Mouse (Mus musculus): ENCODE results near the gene Gpm6a. TPM values are rescaled to one million over a fixed set of nuclear protein-coding genes. Genes with fewer than 3 reads are reported as not detected.
"Not testable (repeated sequence)": the region's sequence is repeated elsewhere in the genome, so short reads cannot be mapped to it uniquely, and the experiment has no call there.

The Gpm6a gene
- polyA plus RNA-seq, 1 experiment from 2014 or later: not detected

DNA sequence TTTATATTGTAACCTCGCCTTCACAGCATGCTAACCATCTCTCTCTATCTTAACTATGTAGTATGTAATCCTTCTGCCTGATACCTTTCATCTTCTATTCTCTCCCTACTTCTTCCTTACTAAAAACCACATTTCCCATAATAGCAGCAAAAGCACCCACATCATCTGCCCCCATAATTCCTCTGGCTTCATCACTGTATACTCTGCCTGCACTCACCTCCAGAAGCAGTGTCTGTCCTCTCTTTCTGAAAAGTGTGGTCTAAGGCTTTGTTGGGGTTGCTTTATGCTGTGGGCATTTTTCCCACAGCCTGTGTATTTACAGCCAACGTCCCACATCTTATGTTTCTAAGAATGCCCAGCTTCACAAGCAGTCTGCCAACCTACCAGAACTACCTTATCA, 57.6 kb downstream of the Gpm6a start:
- no peak for TF ChIP-seq CTCF (IDR thresholded peaks at IDR 0.05)
- peaks cover 9% of the 10 kb centered on the region for H3K27me3 ChIP-seq
- no peak for ATAC-seq
- no peak for DNase-seq (ENCODE audit: low read depth, low spot score)
- CTCF ChIA-PET: no interaction called here
- in situ Hi-C loops (cut with MboI; ENCODE audit: low pct_unique_long_range_greater_than_20kb): no loop called here
- POLR2A ChIA-PET: no interaction called here

DNA sequence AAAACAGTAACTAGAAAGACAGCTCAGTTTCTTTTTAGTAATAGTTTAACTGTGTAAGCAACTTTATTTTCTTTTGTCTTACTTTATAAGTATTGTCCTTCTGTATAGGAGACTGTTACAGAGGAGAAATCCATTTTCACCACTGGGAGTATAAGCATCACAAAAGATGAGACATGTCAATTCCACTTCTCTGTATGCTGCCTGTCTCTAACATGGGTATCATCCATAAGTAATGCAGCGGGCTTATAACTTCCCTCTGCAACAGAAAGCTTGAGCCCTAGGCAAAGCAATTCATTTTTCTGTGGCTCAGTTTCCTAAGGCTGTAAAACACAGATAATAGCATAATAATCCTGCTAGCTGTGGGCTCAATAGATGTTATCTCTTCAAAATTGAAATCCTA, 62.4 kb downstream of the Gpm6a start:
- POLR2A ChIA-PET: no interaction called here
- no peak for ATAC-seq
- no peak for TF ChIP-seq CTCF (IDR thresholded peaks at IDR 0.05)
- CTCF ChIA-PET: interaction anchor here (1.2 kb wide), 1 partner anchor 14 kb away, joined by 4 read pairs; no protein-coding TSS in a partner anchor
- peaks cover 9% of the 10 kb centered on the region for H3K27me3 ChIP-seq
- in situ Hi-C loops (cut with MboI; ENCODE audit: low pct_unique_long_range_greater_than_20kb): no loop called here
- no peak for DNase-seq (ENCODE audit: low read depth, low spot score)

DNA sequence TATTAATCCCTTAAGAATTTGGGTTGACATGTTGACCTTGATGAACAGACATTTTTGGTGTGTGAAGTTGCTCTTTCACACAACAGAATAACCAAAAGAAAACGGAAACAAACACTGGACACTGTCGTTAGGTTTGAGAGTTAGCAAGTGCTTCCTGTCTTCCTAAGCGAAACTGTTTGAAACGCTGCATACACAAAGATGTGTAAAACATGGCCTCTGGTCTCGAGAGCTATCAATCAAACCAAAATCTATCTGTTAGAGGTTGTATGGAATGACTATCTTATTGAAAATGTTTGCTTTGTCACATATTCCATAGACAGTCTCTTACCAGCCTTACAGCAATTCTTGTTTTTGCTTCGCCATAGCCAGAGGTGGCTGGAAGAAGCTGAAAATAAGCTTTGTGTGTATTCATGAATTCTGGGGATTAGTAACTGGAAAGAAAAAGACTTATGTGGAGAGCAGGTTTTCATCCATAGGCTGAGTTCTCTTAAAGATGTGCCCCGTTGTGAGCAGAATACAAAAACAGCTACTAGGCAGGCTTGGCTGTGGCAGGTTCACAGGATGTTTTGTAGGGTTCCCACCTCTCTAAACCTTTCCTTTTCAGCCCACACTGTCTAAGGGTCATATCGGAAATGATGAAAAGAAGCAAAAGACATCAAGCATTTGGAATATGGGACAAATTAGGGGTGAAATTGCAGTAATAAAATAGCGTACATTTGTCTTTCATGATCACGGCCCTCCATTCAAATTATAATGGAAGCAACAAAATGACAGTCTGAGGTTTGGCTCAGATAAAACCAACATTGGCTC, 71.4 kb downstream of the Gpm6a start:
- in situ Hi-C loops (cut with MboI; ENCODE audit: low pct_unique_long_range_greater_than_20kb): no loop called here
- peaks cover 2% of the 10 kb centered on the region for H3K27me3 ChIP-seq
- CTCF ChIA-PET: no interaction called here
- POLR2A ChIA-PET: no interaction called here
- DNase-seq (ENCODE audit: low read depth, low spot score) (no peak), ATAC-seq (no peak)
- TF ChIP-seq CTCF (IDR thresholded peaks at IDR 0.05): no peak

DNA sequence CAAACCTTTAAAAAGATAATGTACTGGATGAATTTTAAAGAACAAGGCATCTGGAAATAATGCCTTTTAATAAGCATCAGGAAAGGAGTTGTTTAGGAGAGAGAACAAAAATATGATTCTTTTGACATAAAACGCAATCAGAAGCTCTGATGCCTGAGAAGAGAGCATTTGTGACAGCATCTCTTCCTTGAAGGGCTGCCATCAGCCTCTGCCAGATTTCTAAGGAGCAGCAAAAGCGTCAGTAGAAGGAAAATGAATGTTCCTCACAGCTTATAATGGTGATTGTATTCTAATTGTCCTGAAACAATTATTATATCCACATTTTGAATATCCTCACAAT, 72.0 kb downstream of the Gpm6a start:
- ChIA-PET CTCF (no interaction called here), POLR2A (no interaction called here)
- DNase-seq (ENCODE audit: low read depth, low spot score): no peak
- ATAC-seq: no peak
- in situ Hi-C loops (cut with MboI; ENCODE audit: low pct_unique_long_range_greater_than_20kb): no loop called here
- H3K27me3 ChIP-seq: peaks cover 2% of the 10 kb centered on the region
- no peak for TF ChIP-seq CTCF (IDR thresholded peaks at IDR 0.05)

DNA sequence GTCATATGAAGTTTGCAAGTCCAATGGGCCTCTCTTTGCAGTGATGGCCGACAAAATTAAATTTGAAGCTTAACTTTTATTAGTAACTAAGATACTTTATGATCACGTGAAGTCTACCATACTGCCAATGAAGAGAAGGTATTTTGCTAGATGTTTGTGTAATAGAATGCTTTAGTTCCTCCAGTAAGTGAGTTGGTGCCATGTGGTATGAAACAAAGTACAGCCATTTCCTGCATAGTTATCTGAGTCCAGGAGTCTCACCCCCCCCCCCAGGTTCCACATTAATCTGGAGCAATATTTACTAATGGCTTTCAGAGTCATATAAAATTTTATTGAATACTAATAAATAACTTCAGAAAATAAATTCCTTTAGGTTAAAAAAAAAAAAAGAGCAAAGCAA, 73.7 kb downstream of the Gpm6a start:
- DNase-seq (ENCODE audit: low read depth, low spot score): no peak

DNA sequence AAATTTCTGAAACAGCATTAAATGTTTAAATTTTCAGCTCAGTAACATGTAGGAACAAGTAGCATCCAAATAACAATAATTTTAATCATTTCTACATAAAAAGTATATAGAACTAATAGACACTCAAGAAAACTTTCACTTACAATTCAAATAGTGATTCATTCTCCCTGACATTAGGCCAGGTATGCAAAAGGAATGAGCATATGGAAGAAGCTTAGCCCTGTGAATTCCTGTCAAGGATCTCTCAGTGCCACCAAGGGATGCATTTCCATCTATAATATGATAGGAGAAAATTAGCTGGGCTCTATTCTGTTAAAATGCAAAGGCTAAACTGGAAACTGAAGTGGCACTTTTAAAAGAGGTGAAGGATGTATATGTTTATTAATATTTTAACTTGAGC, 76.5 kb downstream of the Gpm6a start:
- H3K27me3 ChIP-seq: peaks cover 17% of the 10 kb centered on the region
- ChIA-PET CTCF (no interaction called here), POLR2A (no interaction called here)
- ATAC-seq (no peak), DNase-seq (ENCODE audit: low read depth, low spot score) (no peak)
- TF ChIP-seq CTCF (IDR thresholded peaks at IDR 0.05): no peak
- in situ Hi-C loops (cut with MboI; ENCODE audit: low pct_unique_long_range_greater_than_20kb): no loop called here

More for the DNA sequence above, 73.7 kb downstream of the Gpm6a start:
- POLR2A ChIA-PET: no interaction called here
- peaks cover 5% of the 10 kb centered on the region for H3K27me3 ChIP-seq
- TF ChIP-seq CTCF (IDR thresholded peaks at IDR 0.05): no peak
- ATAC-seq: no peak
- in situ Hi-C loops (cut with MboI; ENCODE audit: low pct_unique_long_range_greater_than_20kb): no loop called here
- CTCF ChIA-PET: no interaction called here

DNA sequence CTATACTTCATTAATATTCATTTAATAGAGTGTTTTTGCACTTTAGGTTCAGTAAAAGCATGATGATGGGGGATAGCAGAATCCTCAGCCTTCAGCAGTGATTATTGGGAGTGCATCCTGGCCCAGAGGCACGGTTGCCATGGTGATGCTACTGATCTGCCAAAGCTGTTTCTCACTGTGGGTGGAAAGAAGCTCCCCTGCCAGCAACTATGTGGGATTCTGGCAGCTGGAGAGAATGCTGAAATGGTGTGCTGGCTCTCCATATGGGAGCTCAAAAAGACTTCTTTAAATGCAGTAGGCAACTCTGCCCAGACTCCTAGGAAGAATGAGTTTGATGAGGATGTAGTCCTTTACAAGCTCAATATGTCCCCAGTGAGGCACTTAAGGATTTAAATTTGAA, 79.7 kb downstream of the Gpm6a start:
- peaks cover 17% of the 10 kb centered on the region for H3K27me3 ChIP-seq
- in situ Hi-C loops (cut with MboI; ENCODE audit: low pct_unique_long_range_greater_than_20kb): no loop called here
- ChIA-PET POLR2A (no interaction called here), CTCF (no interaction called here)
- DNase-seq (ENCODE audit: low read depth, low spot score): no peak
- TF ChIP-seq CTCF (IDR thresholded peaks at IDR 0.05): no peak
- no peak for ATAC-seq

DNA sequence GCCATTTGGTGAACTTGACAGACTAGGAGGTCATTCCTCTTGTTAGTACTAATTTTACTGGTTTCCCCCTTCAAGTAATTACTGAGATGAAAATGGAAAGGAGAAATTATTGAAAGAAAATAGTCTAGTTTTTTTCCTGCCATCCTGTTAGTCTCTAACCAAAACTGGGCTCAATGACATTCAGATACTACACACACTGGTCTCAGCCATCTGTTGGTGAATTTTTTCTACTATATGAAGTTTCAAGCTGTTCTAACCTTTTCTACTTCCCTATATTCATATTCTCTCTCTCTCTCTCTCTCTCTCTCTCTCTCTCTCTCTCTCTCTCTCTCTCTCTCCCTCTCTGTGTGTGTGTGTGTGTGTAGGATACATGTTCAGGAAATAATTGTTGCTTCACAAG, 80.8 kb downstream of the Gpm6a start:
- ATAC-seq (no peak), DNase-seq (ENCODE audit: low read depth, low spot score) (no peak)
- no peak for TF ChIP-seq CTCF (IDR thresholded peaks at IDR 0.05)
- peaks cover 22% of the 10 kb centered on the region for H3K27me3 ChIP-seq
- ChIA-PET CTCF (interaction anchor here (1.2 kb wide), 1 partner anchor 12 kb away, joined by 3 read pairs; no protein-coding TSS in a partner anchor), POLR2A (no interaction called here)
- in situ Hi-C loops (cut with MboI; ENCODE audit: low pct_unique_long_range_greater_than_20kb): no loop called here

DNA sequence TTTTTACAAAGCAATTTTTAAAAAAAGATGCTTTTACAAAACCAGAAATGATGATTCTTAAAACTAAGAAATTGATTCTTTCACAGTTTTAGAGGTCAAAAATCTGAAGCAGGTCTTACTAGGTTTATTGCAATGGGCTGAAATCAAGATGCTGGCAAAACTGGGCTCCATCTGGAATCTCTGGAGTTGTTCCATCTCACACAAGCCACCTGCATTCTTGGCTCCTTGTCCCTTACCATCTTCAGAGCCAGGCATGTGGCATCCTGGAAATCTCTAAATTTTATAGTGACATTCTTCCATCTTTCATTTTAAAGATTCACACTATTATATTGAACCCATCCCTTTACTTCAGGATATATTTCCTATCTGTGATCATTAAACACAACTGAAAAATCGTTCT, 88.3 kb downstream of the Gpm6a start:
- ATAC-seq (no peak), DNase-seq (ENCODE audit: low read depth, low spot score) (no peak)
- in situ Hi-C loops (cut with MboI; ENCODE audit: low pct_unique_long_range_greater_than_20kb): no loop called here
- POLR2A ChIA-PET: no interaction called here
- CTCF ChIA-PET: no interaction called here
- no peak for TF ChIP-seq CTCF (IDR thresholded peaks at IDR 0.05)
- H3K27me3 ChIP-seq: peaks cover 5% of the 10 kb centered on the region

DNA sequence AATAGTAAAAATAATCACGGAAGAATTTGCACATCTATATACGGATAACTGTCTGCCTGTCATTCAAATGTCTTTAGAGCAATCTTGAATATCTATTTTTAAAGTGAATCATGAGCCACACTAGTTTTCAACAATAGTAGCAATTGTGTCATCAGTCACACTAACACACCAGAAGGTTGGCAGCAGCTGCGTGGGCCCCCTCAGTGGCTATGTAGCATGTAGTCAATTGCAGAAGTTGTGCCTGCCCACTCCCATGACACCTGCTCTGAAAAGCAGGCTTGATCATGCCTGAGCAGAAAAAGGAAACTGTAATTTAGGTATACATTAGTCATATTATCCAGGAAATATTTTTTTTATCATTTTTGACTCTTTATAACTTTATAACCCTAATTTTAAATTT, 93.8 kb downstream of the Gpm6a start:
- in situ Hi-C loops (cut with MboI; ENCODE audit: low pct_unique_long_range_greater_than_20kb): no loop called here
- CTCF ChIA-PET: interaction anchor here (1.6 kb wide), 1 partner anchor 13 kb away, joined by 3 read pairs; no protein-coding TSS in a partner anchor

DNA sequence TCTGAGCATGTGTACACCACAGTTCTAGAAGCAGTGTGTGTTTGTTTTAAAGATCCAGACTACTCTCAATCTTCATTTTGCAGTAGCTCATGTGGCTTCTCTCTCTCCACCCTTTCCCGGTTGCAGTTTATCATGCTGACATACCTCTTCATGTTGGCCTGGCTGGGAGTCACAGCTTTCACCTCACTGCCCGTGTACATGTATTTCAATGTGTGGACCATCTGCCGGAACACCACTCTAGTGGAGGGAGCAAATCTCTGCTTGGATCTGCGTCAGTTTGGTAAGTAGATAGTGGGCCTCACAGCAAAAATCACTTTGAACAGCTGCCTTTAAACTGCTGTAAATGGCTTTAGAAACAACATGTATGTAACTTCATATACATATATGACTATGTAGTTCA, 95.3 kb downstream of the Gpm6a start:
- POLR2A ChIA-PET: no interaction called here
- CTCF ChIA-PET: no interaction called here
- ATAC-seq: no peak
- no peak for DNase-seq (ENCODE audit: low read depth, low spot score)
- no peak for TF ChIP-seq CTCF (IDR thresholded peaks at IDR 0.05)
- in situ Hi-C loops (cut with MboI; ENCODE audit: low pct_unique_long_range_greater_than_20kb): no loop called here
- peaks cover 3% of the 10 kb centered on the region for H3K27me3 ChIP-seq

More for the DNA sequence above, 93.8 kb downstream of the Gpm6a start:
- POLR2A ChIA-PET: no interaction called here
- TF ChIP-seq CTCF (IDR thresholded peaks at IDR 0.05): no peak
- no peak for ATAC-seq
- H3K27me3 ChIP-seq: peaks cover 3% of the 10 kb centered on the region
- DNase-seq (ENCODE audit: low read depth, low spot score): no peak

DNA sequence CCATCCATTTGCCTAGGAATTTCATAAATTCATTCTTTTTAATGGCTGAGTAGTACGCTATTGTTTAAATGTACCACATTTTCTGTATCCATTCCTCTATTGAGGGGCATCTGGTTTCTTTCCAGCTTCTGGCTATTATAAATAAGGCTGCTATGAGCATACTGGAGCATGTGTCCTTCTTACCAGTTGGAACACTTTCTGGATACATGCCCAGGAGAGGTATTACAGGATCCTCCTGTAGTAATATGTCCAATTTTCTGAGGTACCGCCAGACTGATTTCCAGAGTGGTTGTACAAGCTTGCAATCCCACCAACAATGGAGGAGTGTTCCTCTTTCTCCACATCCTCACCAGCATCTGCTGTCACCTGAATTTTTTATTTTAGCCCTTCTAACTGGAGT, 114.2 kb downstream of the Gpm6a start:
- DNase-seq (ENCODE audit: low read depth, low spot score); CTCF ChIA-PET; in situ Hi-C loops (cut with MboI; ENCODE audit: low pct_unique_long_range_greater_than_20kb); POLR2A ChIA-PET; ATAC-seq; H3K27me3 ChIP-seq: not testable (repeated sequence)
